Mouse (Mus musculus) central nervous system, embryonic 18 days (tissue): ENCODE data around the gene Gns. TPM values are rescaled to one million over a fixed set of nuclear protein-coding genes. Genes with fewer than 3 reads are reported as not detected.

Source experiments
- polyA plus RNA-seq: library from polyadenylated mRNA; depleted of rRNA; stranded (reverse); fragments of >200 nt; gene quantifications from 2 replicates; pipeline ENCODE4 v1.2.3, GENCODE M21; 2012; rRNA removed

The Gns gene
- polyA plus RNA-seq: 27.9 and 28.9 TPM in 2 replicates

GRCm38 (mm10) chr10:121364801-121365564 is at the start of gene Gns:
Gene Gns, plus strand, starts transcription at chr10:121365090.

GRCm38 (mm10) chr10:121351066-121351581 is 13.8 kb upstream of the Gns start, which contains the start of gene Tbc1d30:
Gene Tbc1d30, minus strand, starts transcription at chr10:121351278.

Other genes with a start within 250 kb of the Gns start
- gene Tbc1d30, start 13.8 kb upstream of the Gns start, polyA plus RNA-seq: 22.9 and 24.2 TPM in 2 replicates
- 5.7 and 7.6 TPM in 2 replicates for gene Rassf3, start 111.3 kb downstream of the Gns start, polyA plus RNA-seq
- 34.3 and 34.5 TPM in 2 replicates for gene Tbk1, start 221.7 kb downstream of the Gns start, polyA plus RNA-seq